Mouse (Mus musculus): ENCODE data around the gene Coq5.
"Not testable (repeated sequence)": the region's sequence is repeated elsewhere in the genome, so short reads cannot be mapped to it uniquely, and the experiment has no call there.

Gene Coq5

DNA sequence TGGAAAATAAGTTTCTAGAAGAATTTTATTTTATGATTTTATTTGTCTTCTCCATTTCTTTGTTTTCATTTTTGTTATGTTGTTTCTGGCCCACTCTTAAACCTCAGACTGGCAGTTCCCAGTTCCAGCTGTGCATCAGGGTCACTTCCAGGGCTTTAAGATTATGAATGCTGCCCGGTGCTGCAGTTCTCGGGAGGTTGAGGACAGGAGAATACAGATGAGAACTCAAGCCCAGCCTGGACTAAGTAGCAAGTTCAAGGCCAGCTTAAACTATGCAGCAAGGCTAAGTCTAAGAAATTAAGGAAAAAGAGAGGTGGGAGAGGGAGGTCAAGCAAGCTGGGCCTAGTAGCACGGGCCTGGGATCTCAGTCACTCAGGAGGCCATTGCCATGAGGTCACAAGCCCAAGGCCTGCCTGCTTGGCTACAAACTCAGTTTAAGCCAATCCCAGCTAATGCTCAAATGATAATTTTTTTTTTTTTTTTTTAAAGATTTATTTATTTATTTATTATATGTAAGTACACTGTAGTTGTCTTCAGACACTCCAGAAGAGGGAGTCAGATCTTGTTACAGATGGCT lies 11.9 kb upstream of the Coq5 start:
- DNase-seq: no peak

DNA sequence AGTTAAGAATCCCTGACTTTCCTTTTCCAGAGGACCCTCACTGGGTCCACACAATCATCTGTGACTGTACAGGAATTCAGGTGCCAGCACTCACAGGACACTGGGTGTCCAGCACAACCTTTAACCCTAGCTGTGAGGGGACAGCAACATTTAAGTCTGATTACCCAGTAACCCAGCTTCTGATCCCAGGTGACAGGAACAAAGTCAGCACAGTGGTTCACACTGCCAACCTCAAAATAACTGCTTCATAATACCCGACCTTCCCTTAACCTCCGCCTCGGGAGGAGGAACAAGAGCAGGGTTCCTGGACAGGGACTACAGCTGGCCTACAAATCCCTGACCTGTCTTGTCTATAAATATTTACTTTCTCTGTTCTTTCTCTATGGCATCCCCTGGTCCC lies 11.2 kb upstream of the Coq5 start:
- DNase-seq: peak in 1 of 2 experiments; percentile 55

DNA sequence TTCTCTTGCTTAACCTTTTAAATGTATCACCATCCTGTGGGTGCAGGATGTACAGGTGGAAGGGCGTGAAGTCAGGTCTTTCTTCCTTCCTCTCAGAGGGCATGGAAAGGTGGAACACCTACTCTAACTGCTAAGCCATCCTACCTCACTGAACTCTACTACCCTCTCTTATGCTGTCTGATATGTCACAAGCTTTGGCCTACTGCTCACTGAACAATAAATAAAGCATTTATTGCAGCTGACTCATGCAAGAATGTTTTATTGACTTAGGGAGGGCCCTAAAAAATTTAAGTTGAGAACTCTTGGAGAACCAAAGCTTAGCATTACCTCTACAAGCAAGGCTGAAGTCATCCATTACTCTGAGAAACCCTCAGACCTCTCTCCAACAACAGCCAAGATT lies 9.5 kb upstream of the Coq5 start:
- no peak for DNase-seq

DNA sequence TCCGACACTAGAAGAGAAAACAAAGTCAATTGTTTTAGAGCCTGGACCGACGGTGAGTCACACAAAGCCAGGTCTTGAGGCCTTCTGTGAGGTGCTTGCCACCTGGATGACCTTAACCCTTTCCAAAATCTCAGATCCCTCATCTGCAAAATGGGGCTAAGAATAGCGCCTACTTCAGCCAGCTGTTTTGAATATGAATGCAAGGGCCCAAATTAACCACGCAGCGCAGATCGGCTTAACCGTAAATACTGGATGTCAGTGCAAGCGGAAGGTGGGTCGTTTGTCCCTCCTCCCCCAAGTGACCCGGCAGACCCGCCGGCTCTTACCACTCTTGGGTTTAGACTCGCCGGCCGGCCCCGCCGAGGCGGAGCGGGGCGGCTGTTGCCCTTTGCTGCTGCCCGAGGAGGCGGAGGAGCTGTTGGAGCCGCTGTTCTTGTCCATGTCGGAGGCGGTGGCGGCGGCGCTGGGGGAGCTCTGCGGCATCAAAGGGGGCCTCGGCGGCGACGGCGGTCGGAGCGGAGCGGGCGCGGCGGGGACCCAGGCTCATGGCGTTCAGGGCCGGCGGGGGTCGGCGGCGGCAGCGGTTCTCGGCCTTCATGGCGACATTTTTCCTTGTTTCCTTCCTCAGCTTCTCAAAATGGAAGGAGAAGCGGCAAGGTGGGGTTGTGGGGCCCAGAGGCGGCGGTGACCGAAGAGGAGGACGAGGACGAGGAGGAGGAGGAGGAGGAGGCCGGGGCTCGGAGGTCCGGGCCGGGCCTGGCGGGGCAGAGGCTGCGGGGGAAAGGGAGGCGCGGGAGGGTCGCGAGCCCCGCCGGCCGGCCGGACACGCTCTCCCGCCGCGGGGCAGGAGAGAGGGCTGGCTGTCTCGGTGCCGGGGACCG lies 7.3 kb upstream of the Coq5 start:
- DNase-seq: peak; percentile 52 to 69

DNA sequence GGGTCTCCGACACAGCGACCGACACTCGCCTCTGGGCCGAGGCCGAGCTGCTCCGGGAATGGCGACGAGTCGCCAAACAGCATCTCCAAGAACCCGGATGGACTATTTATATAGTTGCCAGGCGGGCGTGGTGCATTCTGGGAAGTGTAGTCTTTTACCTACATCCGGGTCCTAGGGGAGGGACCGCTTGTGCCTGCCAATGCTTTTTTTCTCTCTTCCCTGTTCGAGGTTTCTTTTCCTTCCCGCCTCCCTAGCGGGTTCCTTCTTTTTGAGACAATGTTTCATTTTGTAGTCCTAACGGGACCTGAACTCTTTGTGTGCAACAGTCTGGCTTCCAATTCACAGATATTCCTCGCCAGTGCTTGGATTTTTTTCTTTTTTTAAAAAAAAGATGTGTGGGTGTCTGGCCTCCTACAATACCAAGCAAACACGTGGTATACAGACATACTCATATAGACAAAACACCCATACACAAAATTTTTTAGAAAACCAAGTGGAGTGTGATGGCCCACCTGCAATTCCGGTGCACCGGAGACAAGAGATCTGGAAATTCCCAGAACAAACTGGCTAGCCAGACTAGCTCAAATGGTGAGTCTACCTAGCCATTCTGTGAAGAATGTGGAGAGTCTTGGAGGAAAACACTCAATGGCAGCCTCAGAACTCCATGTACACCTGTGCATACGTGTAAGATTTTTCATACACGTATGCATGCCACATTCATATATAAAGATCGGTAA lies 6.5 kb upstream of the Coq5 start, which contains the start of gene Rnf10:
Gene Rnf10 (minus strand): TSS at position 87 of the 737 bp plus-strand sequence.
- DNase-seq: peak; percentile 96 to 98

DNA sequence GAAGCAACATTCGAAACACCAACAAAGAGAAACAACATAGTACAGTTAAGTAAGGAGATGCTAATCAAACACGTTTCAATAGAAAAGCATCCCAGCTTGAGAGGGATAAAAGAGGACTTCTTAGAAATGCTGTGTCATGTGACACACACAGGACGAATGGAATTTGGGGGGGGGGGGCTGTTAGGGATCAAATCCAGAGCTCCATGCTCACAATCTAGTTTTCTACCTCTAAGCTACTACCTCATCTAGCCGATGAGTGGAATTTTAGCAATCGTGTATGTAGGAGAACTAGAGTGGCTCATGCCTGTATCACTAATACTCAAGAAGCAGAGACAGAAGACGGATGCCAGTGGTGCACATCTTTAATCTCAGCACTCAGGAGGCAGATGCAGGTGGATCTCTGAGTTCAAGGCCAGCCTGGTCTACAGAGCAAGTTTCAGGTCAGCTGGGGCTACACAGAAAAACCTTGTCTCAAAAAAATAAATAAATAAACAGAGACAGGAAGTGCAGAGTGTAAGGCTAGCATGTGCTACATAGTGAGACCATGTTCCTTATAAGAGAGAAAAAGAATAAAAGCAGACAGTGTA lies 5.8 kb upstream of the Coq5 start:
- DNase-seq: no peak

DNA sequence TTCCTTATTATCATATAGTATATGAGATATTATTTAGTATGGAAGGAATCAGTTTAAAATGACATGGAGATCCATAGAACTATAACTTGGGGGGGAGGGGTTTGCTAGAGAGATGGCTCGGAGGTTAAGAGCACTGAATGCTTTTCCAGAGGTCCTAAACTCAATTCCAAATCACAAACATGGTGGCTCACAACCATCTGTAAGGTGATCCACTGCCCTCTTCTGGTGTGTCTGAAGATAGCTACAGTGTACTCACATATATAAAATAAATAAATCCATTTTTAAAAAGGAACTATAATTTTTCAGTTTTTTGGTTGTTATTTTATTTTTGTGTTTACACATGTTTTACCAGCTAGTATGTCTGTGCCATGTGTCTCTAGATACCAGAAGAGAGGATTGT lies 5.1 kb upstream of the Coq5 start:
- no peak for DNase-seq

DNA sequence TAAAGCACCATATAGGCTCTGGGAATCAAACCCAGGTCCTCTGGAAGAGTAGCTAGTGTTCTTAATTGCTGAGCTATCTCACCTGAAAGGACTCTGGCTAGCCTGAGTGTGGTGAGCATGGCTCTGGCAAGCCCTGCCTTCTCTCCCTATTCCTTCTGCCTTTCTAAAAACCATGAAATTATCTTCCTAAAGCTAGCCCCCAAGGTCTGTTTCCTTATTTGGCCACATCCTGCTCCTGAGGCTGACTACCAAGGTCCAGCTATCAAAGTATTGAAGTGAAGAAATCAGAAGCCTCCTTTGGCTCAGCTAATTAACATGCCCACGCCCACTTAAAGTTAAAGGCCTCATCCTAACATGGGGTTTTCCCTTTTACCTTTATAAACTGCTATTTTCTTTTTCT lies 4.7 kb upstream of the Coq5 start:
- no peak for DNase-seq

DNA sequence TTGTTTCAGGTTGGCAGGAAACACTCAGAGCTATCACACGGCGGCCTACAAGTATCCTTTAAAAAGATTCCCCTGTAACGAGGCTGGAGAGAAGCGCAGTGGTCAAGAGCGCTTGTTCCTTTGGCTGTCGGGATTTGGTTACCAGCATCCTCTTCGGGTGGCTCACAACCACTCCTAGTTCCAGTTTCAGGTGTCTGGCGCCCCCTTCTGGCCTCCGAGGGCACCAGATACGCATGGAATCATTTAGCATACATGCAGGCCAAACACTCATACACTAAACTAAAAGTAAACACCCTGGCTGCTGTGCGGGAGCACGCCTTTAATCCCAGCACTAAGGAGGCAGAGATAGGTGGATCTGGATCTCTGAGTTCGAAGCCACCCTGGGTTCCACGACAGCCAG lies 3.5 kb upstream of the Coq5 start:
- peak in 1 of 2 experiments; percentile 38 for DNase-seq

DNA sequence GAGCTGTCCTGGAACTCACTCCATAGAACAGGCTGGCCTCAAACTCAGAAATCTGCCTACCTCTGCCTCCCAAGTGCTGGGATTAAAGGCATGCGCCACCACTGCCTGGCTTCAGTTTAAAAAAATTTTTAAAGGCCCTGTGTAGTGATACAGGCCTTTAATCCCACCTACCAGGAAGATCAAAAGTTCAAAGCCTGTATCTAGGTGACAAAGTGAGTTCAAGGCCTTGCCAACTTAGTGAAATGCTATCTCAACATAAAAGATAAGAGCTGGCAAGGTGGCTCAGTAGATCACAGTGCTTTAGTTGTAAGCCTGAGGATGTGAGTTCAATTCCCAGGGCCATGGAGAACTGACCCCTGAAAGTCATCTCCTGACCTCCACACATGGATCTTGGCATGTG lies 1.4 kb upstream of the Coq5 start:
- DNase-seq: no peak

DNA sequence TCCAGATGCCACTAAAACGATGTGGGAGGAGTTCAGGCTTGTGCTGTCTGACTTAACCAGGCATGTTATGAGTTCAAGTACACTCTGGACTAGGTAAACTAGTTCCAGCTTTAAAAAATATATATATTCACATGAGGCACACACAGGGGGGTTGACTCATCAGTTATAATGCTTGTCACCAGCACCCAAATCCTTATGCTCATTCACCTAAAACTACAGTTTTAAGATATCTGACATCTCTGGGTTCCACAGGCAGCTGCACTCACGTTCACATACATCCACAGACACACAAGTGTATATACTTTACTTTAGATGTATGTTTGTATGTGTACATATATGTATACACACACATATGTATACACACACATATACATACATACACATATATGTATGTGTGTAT lies 681 bp upstream of the Coq5 start:
- DNase-seq: no peak

DNA sequence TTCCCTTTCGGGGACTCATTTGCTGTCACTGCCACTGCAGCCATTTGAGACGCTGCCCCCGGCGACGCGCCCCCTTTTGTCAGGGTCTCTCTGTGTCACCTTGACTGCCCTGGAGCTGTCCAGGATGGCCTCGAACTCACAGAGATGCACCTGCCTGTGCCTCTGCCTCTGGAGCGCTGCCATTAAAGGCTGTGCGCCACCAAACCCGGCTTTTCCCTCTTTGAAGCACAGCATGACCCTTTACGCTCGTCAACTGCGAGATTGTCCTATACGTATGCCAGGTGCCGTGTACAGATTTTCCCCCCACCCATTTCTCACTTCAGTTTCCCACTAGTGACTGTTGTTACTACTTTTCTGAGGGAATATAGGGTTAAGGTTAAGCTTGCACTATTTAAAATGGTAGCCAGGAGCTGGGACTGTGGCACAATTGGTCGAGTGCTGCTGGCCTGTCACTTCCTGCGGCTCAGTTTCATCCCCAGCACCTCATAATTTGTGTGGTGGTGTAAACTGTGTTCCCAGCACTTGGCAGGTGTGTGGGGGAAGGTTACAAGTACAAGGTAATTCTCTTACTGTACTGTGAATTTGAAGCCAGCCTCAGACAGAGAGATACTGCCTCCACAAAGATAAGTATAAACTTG lies 703 bp downstream of the Coq5 start:
- peak in 1 of 2 experiments; percentile 22 for DNase-seq

DNA sequence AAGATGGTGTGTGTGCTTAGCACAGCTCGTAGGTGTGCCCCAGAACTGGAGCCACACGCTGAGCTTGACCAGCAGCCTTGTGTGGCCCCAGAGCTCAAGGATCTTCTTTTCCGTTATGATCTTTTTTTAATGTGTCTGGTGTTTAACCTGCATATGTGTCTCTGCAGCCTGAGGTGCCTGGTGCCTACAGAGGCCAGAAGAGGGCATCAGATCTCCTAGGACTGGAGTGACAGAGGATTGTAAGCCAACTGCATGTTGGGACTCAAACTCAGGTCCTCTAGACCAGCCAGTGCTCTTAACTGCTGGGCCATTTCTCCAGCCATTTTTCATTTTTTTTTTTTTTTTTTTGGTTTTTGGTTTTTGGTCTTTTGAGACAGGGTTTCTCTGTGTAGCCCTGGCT lies 5.3 kb downstream of the Coq5 start:
- DNase-seq: peak in 1 of 2 experiments; percentile 26

DNA sequence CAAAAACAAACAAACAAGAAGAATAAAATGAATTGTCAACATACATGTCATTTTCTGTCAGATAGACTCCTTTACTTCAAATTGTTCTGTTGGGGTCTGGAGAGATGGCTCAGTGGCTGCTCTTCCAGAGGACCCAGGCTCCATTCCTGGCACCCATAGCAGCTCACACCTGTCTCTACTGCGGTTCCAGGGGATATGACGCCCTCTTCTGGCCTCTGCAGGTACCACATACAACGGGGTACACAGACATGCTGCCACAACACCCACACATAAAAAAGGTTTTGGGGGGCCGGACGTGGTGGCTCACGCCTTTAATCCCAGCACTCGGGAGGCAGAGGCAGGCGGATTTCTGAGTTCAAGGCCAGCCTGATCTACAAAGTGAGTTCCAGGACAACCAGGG lies 14.7 kb downstream of the Coq5 start:
- DNase-seq: no peak

DNA sequence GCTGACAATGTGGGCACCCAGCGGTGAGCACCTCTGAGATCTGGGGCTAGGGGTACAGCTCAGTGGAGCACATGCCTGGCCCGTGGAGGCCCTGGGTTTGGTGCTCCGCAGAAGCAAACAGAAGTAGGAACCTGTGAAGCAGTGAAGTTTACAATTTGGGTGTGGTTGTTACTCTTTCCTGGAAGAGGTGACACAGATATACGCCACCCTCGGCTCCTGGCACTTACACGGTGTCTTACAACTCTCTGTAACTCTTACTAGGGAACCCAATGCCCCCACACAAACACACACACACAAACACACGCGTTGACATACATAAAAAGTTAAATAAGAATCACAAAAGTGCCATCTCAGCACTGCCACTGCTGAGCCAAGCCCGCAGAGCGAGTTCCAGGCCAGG lies 16.9 kb downstream of the Coq5 start:
- DNase-seq: no peak

DNA sequence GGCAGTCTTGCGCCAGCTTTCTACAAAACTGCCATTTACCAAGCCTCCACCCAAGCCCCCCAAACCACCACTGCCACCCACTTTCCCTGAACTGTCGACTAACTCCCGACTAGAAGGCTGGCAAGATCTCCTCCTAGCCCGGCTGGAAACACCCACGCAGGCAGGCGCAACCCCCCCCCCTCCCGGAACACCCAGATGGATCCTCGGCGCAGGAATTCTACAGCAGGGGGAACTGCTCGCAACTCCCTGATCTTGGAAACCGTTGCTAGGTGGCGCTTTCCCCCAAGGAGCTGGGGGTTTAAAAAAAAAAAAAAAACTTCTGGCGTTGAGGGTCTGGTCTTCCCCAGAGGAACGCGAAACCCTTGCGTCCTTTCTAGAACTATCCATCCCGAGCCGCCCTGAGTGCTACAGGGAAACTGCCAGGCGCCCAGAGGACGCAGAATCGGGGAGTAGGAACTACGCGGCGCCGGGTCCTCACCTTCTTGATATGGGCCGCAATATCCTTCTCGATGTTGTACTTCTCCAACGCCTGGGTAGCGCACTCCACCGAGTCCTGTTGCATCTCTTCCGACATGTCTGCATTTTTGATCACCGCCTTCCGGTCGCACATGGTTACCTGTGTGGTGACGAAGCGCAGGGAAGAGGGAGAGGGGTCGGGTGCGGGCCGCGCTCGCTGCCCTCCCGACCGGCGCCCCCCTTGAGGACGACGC lies 20.7 kb downstream of the Coq5 start:
- peak; percentile 76 to 83 for DNase-seq

DNA sequence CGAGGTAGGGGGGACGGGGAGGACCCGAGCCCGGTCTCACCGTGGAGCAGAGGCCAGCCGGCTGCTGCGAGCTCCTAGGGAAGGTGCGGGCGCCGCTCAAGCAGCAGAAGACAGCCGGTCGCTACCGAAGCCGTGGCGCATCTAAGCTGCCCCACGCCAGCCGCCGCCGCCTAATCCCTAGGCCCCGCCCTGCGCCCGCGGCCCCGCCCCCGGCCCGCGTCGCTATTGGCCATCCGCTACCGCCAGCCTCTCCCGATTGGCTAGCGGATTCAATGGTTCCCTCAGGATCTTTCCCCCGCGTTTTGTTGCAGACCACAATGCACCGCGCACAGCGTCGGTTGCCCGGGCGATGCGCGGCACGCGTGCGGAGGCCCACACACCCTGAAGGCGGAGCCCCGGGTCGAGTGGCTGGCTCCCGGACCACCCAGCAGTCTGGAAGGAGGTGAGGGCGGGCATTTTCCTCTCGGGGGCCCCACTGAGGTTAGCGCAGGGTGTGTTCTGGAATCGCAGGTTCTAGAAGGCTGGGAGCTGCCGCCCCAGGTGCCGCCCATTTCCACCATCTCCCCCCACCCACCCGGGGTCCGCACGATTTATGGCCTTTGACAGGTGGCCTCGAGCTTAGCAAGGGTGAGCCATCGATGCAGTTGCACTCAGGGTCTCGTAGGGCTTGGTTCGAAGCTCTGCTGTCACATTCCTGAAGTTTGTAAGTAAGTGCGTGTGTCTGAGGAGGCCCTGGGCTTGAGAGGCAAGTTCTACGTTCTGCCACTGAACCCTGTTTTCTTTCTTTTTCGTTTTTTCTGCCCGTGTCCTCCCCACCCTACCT lies 21.5 kb downstream of the Coq5 start, which contains the start of gene Dynll1:
Gene Dynll1 (minus strand): TSS at position 208 of the 823 bp plus-strand sequence.
- peak; percentile 99 for DNase-seq

DNA sequence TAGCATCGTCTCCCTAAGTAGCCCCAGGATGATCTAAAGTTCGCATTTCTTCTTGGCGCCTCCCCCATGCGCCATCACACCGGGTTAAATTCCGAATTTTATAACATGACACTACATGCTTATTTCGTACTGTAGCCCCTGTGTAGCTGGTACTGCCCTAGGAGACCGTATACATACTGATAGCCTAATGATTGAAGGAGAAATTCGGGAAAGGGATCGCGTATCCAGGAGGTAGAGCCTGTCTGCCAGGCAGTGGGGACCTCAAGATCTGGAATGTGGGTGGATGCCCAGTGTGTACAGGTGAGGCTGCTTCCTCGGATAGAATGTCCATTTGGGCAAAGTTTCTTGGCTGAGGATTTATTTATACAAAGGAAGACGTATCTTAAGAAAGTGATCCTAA lies 22.1 kb downstream of the Coq5 start:
- DNase-seq: no peak

DNA sequence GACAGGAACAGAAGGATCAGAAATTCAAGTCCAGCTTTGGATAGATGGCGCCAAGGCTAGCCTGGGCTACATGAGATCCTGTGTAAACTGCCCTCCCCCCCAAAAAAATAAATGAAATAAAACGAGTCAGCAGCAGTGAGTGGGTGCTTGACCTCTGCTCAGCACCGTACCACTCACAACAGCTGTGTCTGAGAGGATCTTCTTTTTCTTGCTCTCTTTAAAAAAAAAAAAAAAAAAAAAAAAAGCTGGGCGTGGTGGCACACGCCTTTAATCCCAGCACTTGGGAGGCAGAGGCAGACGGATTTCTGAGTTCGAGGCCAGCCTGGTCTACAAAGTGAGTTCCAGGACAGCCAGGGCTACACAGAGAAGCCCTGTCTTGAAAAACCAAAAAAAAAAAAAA lies 22.7 kb downstream of the Coq5 start:
- DNase-seq: not testable (repeated sequence)

DNA sequence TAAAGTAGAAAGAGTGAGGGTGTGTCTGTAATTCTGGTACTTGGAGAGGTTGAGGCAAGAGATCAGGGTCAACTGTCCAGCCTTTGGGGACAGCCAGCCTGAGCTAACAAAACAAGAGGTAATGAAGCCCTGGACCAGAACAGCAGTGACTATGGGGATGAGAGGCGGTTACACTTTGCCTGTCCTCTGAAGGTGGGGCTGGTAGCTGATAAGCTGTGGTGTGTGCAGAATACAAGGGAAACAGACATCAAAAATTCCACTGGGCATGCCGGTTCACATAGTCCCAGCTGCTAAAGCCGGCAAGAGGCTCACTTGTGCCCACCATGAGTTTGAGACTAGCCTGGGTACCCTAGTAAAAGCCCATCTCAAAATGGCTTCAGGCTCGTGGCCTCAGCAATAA lies 32.9 kb downstream of the Coq5 start:
- DNase-seq: no peak

Measured in kidney, postnatal 25 days (tissue).